Mouse (Mus musculus) hindbrain, embryonic 15.5 days (tissue): Measurements from ENCODE around the gene Rhoh. TPM values are rescaled to one million over a fixed set of nuclear protein-coding genes. Genes with fewer than 3 reads are reported as not detected.

Experiments used
- ATAC-seq: fragments of 200-750 bp; cut with Nextera tagmentation; 2 replicates; pipeline ENCODE4 v1.8.0; 2017; ENCODE audit warnings: low read depth, moderate number of reproducible peaks, moderate TSS enrichment; ENCODE audit not compliant: low FRiP score
- H3K27ac ChIP-seq: fragments of 300-500 bp; sonication (generic); replicated peaks from 2 replicates; pipeline ENCODE4 v1.5.1; 2015; ENCODE audit warnings: mild to moderate bottlenecking, inconsistent platforms
- H3K27me3 ChIP-seq: fragments of 300-500 bp; sonication (generic); 2 replicates; pipeline ENCODE4 v1.6.1; 2015; ENCODE audit warnings: control low read depth, inconsistent platforms
- H3K36me3 ChIP-seq: fragments of 300-500 bp; sonication (generic); 2 replicates; pipeline ENCODE4 v1.6.1; 2015; ENCODE audit warnings: control low read depth, inconsistent platforms
- H3K4me1 ChIP-seq: fragments of 300-500 bp; sonication (generic); replicated peaks from 2 replicates; pipeline ENCODE4 v1.6.1; 2015; ENCODE audit warnings: control low read depth, inconsistent platforms
- H3K4me2 ChIP-seq: fragments of 300-500 bp; sonication (generic); 2 replicates; pipeline ENCODE4 v1.6.1; 2015; ENCODE audit warnings: moderate library complexity, mild to moderate bottlenecking, inconsistent platforms
- H3K4me3 ChIP-seq: fragments of 300-500 bp; sonication (generic); 2 replicates; pipeline ENCODE4 v1.5.1; 2015; ENCODE audit warnings: mild to moderate bottlenecking, inconsistent platforms
- H3K9ac ChIP-seq: fragments of 300-500 bp; sonication (generic); 2 replicates; pipeline ENCODE4 v1.6.1; 2015; ENCODE audit warnings: inconsistent platforms
- H3K9me3 ChIP-seq: fragments of 300-500 bp; sonication (generic); 2 replicates; pipeline ENCODE4 v1.6.1; 2016; ENCODE audit warnings: control low read depth, inconsistent platforms
- WGBS: fragments of 180-500 bp; shearing (Covaris S2); methylation state at CpG from one replicate; pipeline ENCODE4 v1.1.7; 2015; 5-methylcytosine and 5-hydroxymethylcytosine counted together
- polyA plus RNA-seq: library from polyadenylated mRNA; unstranded; fragments of >200 nt; fragmentation: Nextera tagmentation; extraction: Ambion mirVana; gene quantifications from 2 replicates; pipeline ENCODE4 v1.2.1, GENCODE M21; 2015

The Rhoh gene
- polyA plus RNA-seq, 1 experiment from 2014 or later = 0.60 TPM

DNA sequence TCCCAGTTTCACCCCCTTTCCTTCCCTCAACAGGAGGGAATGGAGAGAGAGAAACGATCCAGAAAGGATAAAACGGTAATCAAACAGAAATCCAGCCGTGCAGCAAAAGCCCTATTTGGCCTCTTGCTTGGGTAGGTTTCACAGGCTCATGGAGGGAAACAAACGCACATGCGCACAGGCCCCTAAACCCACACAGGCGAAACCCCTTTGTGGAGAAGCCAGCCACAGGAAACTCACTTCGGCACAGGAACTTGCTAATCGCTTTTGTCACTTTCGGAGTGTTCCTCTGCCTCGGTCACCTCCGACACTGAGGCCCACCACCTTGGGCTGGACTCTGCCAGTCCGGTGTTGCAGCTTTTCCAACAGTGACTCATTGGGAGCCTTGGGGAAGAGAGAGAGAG, 2.3 kb downstream of the Rhoh start:
- no peak for ATAC-seq
- no peak overlapping the region for H3K9ac ChIP-seq
- no peaks in the 10 kb centered on the region for H3K36me3 ChIP-seq
- H3K4me3 ChIP-seq = no peak overlapping the region
- no peak overlapping the region for H3K27ac ChIP-seq
- H3K4me1 ChIP-seq = no peaks in the 10 kb centered on the region
- no peaks in the 10 kb centered on the region for H3K9me3 ChIP-seq
- H3K27me3 ChIP-seq = no peaks in the 10 kb centered on the region
- 84% methylated on average over 12 of the region's 12 CpGs for WGBS
- H3K4me2 ChIP-seq = no peak overlapping the region

GRCm38 (mm10) chr5:65864486-65864885, 3.5 kb downstream of the Rhoh start:
- 93% methylated on average over 7 of the region's 7 CpGs for WGBS
- Histone ChIP-seq H3K36me3 (no peaks in the 10 kb centered on the region), H3K27ac (no peak overlapping the region), H3K4me2 (no peak overlapping the region), H3K9ac (no peak overlapping the region), H3K9me3 (no peaks in the 10 kb centered on the region), H3K27me3 (no peaks in the 10 kb centered on the region), H3K4me3 (no peak overlapping the region), H3K4me1 (no peaks in the 10 kb centered on the region)
- ATAC-seq = no peak

GRCm38 (mm10) chr5:65864946-65865345, 3.9 kb downstream of the Rhoh start:
- ATAC-seq = no peak
- Histone ChIP-seq H3K9me3 (no peaks in the 10 kb centered on the region), H3K4me3 (no peak overlapping the region), H3K9ac (no peak overlapping the region), H3K27ac (no peak overlapping the region), H3K36me3 (no peaks in the 10 kb centered on the region), H3K27me3 (no peaks in the 10 kb centered on the region), H3K4me1 (no peaks in the 10 kb centered on the region), H3K4me2 (no peak overlapping the region)
- 78% methylated on average over 3 of the region's 3 CpGs for WGBS

- H3K9me3 ChIP-seq = no peaks in the 10 kb centered on the region
- no peak for ATAC-seq
- H3K4me3 ChIP-seq = no peak overlapping the region
- no peaks in the 10 kb centered on the region for H3K4me1 ChIP-seq
- whole genome bisulfite sequencing = 90% methylated on average over 6 of the region's 6 CpGs
- no peaks in the 10 kb centered on the region for H3K27me3 ChIP-seq
- H3K36me3 ChIP-seq = no peaks in the 10 kb centered on the region
- no peak overlapping the region for H3K4me2 ChIP-seq
- no peak overlapping the region for H3K9ac ChIP-seq
- no peak overlapping the region for H3K27ac ChIP-seq
Observed at GRCm38 (mm10) chr5:65866591-65866990, 5.6 kb downstream of the Rhoh start.

DNA sequence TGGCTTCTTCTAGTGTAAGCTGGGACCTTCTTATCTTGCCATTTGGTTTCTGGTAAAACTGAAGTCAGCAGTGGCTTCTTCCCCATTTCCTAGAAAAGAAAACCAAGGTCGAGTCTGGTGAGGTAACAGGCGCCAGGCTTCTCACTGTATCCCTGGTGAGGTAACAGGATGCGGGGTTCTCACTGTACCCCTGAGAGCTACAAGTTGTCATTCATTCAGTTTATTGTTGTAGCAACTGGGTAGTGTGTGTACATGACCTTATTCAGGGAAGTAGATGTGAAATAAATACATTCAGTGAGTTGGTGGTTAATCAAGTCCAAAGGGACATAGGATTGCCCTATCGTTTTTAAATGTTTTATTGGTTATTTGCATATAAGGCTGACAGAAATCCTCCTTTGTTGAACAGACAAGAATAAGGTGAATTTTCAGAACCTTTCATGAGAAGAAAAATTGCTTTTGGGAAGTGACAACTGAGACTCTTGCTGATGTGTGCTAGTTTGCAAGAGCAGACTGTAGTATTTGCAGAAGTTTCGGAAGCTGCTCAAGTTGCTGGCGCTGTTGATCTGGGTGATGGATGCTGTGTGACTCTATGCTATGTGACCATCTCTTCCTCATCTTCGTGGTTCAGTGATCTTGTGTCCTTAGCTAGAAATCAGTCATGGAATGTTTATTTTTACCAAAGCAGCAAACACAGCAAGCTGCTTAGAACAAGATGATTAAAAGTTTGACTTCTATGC, 6.5 kb downstream of the Rhoh start:
- no peak overlapping the region for H3K27ac ChIP-seq
- no peak overlapping the region for H3K9ac ChIP-seq
- no peak overlapping the region for H3K4me3 ChIP-seq
- no peaks in the 10 kb centered on the region for H3K4me1 ChIP-seq
- ATAC-seq = no peak
- WGBS = 91% methylated on average over 7 of the region's 7 CpGs
- H3K4me2 ChIP-seq = no peak overlapping the region
- H3K27me3 ChIP-seq = no peaks in the 10 kb centered on the region
- no peaks in the 10 kb centered on the region for H3K9me3 ChIP-seq
- H3K36me3 ChIP-seq = no peaks in the 10 kb centered on the region

GRCm38 (mm10) chr5:65868419-65868818, 7.4 kb downstream of the Rhoh start:
- Histone ChIP-seq H3K9ac (no peak overlapping the region), H3K36me3 (no peaks in the 10 kb centered on the region), H3K4me1 (no peaks in the 10 kb centered on the region), H3K27ac (no peak overlapping the region), H3K4me2 (no peak overlapping the region), H3K27me3 (no peaks in the 10 kb centered on the region), H3K9me3 (no peaks in the 10 kb centered on the region), H3K4me3 (no peak overlapping the region)
- WGBS = 76% methylated on average over 3 of the region's 3 CpGs
- ATAC-seq = no peak

GRCm38 (mm10) chr5:65869660-65870059, 8.6 kb downstream of the Rhoh start:
- no peak overlapping the region for H3K9ac ChIP-seq
- H3K27ac ChIP-seq = no peak overlapping the region
- H3K4me2 ChIP-seq = no peak overlapping the region
- H3K9me3 ChIP-seq = no peaks in the 10 kb centered on the region
- no peaks in the 10 kb centered on the region for H3K36me3 ChIP-seq
- 93% methylated on average over 4 of the region's 4 CpGs for WGBS
- no peaks in the 10 kb centered on the region for H3K27me3 ChIP-seq
- no peaks in the 10 kb centered on the region for H3K4me1 ChIP-seq
- no peak overlapping the region for H3K4me3 ChIP-seq
- no peak for ATAC-seq

DNA sequence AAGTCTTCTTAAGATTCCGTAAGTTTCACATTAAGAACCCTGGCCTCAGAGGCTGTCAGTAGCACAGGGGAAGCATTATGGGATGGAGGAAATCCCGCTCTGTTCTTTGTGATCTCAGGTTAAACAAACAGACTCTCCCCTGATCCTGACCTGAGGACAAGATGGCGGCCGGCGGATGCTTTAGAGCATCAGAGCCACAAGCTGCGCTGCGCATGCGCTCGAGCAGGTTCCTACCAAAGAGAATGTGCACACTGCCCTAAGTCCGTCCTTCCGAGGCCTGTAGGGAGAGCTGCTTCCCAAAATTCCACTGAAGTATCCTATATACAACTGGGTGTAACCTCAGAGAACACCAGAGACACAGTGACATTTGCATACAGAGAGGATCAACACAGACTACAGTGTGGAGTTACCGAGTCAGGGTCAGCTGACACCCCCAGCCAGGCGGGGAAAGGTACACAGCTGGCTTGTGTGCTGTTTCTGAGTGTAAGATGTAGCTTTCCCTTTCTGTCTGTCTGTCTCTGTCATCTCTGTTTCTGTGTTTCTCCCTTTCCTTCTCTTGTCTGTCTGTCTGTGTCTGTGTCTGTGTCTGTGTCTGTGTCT, 10.4 kb downstream of the Rhoh start:
- ATAC-seq = no peak
- Histone ChIP-seq H3K36me3 (no peaks in the 10 kb centered on the region), H3K27ac (no peak overlapping the region), H3K4me1 (no peaks in the 10 kb centered on the region), H3K9me3 (no peaks in the 10 kb centered on the region), H3K9ac (no peak overlapping the region), H3K4me3 (no peak overlapping the region), H3K27me3 (no peaks in the 10 kb centered on the region), H3K4me2 (no peak overlapping the region)
- 90% methylated on average over 13 of the region's 13 CpGs for WGBS

GRCm38 (mm10) chr5:65873212-65873611, 12.2 kb downstream of the Rhoh start:
- Histone ChIP-seq H3K36me3 (no peaks in the 10 kb centered on the region), H3K4me2 (no peak overlapping the region), H3K9ac (no peak overlapping the region), H3K27me3 (no peaks in the 10 kb centered on the region), H3K4me1 (no peaks in the 10 kb centered on the region), H3K9me3 (no peaks in the 10 kb centered on the region), H3K4me3 (no peak overlapping the region), H3K27ac (no peak overlapping the region)
- no peak for ATAC-seq
- 72% methylated on average over 4 of the region's 4 CpGs for WGBS

- Histone ChIP-seq H3K27ac (no peak overlapping the region), H3K9me3 (no peaks in the 10 kb centered on the region), H3K27me3 (no peaks in the 10 kb centered on the region), H3K9ac (no peak overlapping the region), H3K4me3 (no peak overlapping the region), H3K36me3 (no peaks in the 10 kb centered on the region), H3K4me2 (no peak overlapping the region), H3K4me1 (no peaks in the 10 kb centered on the region)
- no peak for ATAC-seq
- 98% methylated on average over 7 of the region's 7 CpGs for WGBS
Observed at GRCm38 (mm10) chr5:65875269-65875668, 14.3 kb downstream of the Rhoh start.

DNA sequence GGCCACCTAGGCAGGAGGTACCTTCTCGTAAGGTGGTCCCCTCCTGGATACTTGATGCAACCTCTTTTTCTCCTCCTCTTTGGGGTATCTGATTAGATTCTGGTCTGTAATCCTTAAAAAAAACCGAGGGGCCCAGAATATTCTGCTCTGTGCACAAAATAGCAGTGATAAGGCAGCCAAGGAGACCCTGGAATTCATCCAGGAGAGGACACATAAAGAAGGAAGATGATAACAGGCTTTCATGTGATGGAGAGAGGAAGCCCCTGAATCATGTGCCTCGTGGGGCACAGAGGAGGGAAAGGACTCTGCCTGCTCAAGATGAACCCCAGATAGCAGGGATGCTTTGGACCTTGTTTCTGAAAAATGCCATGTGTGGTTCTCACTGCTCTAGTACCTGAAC, 17.4 kb downstream of the Rhoh start:
- H3K4me2 ChIP-seq = no peak overlapping the region
- no peaks in the 10 kb centered on the region for H3K27me3 ChIP-seq
- ATAC-seq = no peak
- H3K9me3 ChIP-seq = no peaks in the 10 kb centered on the region
- no peaks in the 10 kb centered on the region for H3K36me3 ChIP-seq
- H3K4me1 ChIP-seq = no peaks in the 10 kb centered on the region
- WGBS = 75% methylated on average over 3 of the region's 3 CpGs
- H3K9ac ChIP-seq = no peak overlapping the region
- H3K27ac ChIP-seq = no peak overlapping the region
- H3K4me3 ChIP-seq = no peak overlapping the region

- no peak for ATAC-seq
- H3K4me2 ChIP-seq = no peak overlapping the region
- WGBS = 88% methylated on average over 2 of the region's 2 CpGs
Observed at GRCm38 (mm10) chr5:65881254-65881653, 20.2 kb downstream of the Rhoh start.

More at GRCm38 (mm10) chr5:65881254-65881653, 20.2 kb downstream of the Rhoh start:
- H3K27ac ChIP-seq = no peak overlapping the region
- no peak overlapping the region for H3K4me3 ChIP-seq
- no peaks in the 10 kb centered on the region for H3K9me3 ChIP-seq
- H3K27me3 ChIP-seq = no peaks in the 10 kb centered on the region
- H3K4me1 ChIP-seq = no peaks in the 10 kb centered on the region
- H3K9ac ChIP-seq = no peak overlapping the region
- H3K36me3 ChIP-seq = no peaks in the 10 kb centered on the region
